Mouse (Mus musculus) erythroid progenitor cell, adult 5-6 weeks (primary cell): ENCODE measurements around the gene Kcnj10. TPM values are rescaled to one million over a fixed set of nuclear protein-coding genes. Genes with fewer than 3 reads are reported as not detected.

ENCODE experiments used
- ATAC-seq: replicated peaks from 2 replicates; pipeline ENCODE4 v1.8.0; 2016; ENCODE audit warnings: moderate number of reproducible peaks, mild to moderate bottlenecking, moderate TSS enrichment, inconsistent platforms; ENCODE audit not compliant: poor library complexity, low FRiP score, severe bottlenecking
- total RNA-seq, 2 experiments: library from RNA; stranded (forward) in 1 of 2; stranded (reverse) in 1 of 2; fragments of 150-400 nt in 1 of 2; fragments of 186-747, 209-891 nt in 1 of 2; gene quantifications; 2 replicates each; pipeline versions ENCODE4 v1.2.3 to v1.2.4; 2015 to 2017; ENCODE audit warnings: low replicate concordance in 2 of 2

Gene Kcnj10
- total RNA-seq, 2 experiments from 2014 or later = 1.5 to 8.8 TPM

DNA sequence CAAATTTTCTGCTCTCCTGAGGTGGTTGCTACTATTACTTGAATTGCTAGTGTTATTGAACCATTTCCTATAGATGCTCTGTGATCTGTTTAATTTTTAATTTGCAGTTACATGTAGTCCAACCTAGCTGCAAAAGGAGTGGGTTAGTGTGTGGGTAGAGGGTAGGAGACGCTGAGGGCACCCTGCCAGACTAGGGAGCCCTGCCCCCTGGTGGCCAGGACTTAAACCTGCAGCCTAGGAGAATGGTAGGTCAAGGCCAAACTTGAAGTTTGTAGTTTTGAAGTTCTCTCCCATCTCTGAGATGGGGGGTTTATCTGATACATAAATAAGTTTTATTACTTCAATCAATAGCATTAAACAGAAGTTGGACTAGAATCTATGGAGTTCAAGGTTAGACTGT lies 16.5 kb downstream of the Kcnj10 start:
- peak; percentile 68 for ATAC-seq

DNA sequence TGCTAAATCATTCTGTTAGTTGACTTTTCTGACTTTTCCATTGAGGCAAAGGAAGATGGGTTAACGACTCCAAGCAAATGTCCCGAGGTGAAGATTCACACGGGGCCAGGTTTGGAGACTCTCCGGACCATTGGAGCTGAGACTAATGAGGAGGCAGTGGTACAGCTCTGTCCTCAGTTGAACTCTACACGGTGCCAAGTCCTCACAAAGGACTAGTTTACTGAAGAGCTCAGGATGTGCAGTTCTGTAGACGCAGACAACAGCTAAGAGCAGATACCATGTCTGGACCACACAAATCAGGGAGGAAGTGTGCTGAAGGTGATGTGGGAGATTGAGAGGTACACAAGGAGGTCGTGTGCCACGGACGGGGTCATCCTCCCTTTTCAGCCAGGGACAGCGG lies 17.3 kb downstream of the Kcnj10 start:
- ATAC-seq = no peak

DNA sequence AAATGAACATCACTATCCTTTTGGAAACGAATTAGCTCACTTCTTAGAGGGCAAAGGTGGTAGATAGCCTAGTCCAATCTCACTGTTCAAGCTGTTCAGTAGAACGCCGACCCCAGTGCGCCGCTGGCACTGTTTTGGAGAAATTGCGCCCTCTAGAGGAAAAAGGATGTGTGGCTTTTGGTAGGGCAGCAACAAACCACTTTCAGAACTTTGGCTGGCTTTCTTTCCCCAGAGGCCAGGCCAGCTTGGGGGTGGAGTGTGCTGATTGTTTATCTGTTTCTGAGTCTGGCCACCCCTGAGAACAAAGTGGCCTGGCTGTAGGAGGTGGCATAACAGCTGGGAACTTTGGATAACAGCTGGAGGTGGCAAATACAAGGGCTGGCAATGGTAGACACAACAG lies 23.7 kb downstream of the Kcnj10 start:
- ATAC-seq = peak; percentile 62

DNA sequence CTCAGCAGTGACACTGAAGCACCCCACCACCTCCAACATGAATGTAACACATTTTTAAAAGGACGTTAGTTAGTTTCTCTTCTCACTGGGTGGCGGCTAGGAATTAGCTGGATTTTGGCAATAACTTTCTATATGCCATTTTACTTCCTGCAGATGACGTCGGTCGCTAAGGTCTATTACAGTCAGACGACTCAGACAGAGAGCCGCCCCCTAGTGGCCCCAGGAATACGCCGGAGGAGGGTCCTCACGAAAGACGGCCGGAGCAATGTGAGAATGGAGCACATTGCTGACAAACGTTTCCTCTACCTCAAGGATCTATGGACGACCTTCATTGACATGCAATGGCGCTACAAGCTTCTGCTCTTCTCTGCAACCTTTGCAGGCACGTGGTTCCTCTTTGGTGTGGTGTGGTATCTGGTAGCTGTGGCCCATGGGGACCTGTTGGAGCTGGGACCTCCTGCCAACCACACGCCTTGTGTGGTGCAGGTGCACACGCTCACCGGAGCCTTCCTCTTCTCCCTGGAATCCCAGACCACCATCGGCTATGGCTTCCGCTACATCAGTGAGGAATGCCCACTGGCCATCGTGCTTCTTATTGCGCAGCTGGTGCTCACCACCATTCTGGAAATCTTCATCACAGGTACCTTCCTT lies 27.9 kb downstream of the Kcnj10 start:
- ATAC-seq = no peak

DNA sequence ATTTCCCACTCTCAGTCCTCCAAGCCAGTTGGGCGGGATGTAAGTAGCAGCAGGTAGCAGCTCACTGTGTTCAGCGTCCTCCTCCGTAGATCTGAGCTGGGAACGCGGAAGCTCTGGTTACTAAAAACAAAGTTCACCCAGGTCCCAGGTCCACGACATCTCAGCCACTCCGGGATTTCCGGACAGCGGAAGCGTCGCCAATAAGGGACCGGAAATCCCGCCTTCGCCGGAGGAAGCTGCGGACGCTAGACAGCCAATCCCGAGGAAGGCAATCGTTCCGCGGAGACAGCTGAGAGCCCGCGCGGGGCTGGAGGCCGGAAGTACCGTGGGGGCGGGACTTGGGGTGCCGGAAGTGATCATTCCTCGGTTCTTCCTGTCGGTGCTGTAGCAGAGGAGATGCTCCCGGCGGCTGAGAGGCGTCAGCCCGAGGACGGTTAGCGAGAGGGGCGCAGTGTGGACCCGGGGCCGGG lies 35.2 kb downstream of the Kcnj10 start, which contains the start of gene Pigm:
TSS of gene Pigm (plus strand) at position 349 of the 470 bp plus-strand sequence.
- peak; percentile 97 for ATAC-seq

DNA sequence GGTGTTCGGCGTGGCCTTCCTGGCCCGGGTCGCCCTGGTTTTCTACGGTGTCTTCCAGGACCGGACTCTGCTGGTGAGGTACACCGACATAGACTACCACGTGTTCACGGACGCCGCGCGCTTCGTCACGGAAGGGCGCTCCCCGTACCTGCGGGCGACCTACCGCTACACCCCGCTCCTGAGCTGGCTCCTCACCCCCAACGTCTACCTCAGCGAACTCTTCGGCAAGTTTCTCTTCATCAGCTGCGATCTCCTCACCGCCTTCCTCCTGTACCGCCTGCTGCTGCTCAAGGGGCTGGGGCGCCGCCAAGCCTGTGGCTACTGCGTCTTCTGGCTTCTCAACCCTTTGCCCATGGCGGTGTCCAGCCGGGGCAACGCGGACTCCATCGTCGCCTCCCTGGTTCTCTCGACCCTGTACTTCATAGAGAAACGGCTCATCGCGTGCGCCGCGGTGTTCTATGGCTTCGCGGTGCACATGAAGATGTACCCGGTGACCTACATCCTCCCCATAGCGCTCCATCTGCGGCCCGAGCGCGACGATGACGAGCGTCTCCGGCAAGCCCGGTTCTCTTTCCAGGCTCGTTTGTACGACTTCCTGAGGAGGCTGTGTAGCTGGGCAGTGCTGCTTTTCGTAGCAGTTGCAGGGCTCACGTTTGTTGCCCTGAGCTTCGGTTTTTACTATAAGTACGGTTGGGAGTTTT lies 35.9 kb downstream of the Kcnj10 start:
- peak; percentile 17 for ATAC-seq

DNA sequence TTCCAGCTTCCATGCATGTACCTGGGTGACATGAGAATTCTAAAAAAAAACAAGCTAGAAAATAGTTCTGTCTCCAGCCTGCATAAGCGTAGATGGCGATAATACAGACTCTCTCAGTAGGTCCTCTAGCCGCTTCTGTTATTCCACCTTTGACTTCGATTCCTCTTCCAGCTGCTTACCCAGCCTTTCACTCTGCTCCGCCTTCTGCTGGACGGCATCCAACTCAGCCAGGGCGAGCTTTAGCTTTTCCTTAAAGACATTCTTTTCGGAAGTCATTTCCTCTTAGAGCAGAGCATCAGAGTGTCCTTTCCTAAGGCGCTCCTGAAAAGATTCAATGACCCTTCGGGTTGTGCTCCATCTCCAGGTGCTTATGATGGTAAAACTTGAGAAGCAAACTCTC lies 39.1 kb downstream of the Kcnj10 start:
- no peak for ATAC-seq

DNA sequence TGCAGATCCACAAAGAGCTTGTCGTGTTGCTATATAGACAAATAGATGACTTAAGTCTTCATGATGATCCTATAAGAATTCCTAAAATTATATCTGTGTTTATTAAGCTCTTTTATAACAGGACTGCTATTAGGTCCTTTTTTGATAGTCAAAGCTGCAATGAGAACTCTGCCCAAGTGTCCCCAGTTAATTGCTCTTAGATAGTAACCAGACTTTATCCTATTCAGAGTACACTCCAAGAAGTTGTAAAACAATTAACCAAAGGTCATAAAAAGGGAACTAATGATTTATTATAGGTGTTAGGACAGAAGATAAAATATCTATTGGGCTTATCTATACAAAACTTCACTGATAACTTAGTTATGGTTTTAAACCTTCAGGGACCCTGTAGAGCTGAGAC lies 41.1 kb downstream of the Kcnj10 start:
- no peak for ATAC-seq

DNA sequence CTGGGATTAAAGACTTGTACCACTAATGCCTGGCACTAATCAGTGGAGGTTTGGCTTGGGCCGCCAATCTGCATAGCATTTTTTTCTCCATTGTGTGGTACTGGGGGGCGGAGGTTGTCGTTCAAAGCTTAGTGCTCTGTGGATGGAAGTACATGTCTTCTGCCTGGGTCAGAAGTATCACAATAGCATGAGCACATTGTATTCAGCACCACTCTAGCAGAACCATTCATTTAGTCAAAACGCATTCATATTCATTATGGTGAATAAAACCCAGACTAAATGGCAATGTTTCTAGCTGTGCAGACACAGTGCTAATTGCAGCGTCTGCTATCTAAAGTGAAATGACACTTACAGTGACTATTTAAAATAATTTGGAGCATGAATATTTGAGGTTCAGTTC lies 46.2 kb downstream of the Kcnj10 start:
- ATAC-seq = no peak

DNA sequence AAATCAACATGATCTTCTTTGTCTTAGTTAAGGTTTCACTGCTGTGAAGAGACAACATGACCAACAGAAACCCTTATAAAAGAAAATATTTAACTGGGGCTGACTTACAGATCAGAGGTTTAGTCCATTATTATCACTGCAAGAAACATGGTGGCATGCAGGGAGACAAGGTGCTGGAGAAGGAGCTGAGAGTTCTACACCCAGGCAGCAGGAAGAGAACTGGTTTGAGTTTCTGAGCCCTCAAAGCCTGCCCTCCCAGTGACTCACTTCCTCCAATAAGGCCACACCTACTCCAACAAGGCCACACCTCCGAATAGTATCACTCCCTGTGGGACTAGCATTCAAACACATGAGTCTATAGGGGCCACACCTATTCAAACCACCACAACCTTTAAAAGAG lies 49.8 kb downstream of the Kcnj10 start:
- no peak for ATAC-seq

DNA sequence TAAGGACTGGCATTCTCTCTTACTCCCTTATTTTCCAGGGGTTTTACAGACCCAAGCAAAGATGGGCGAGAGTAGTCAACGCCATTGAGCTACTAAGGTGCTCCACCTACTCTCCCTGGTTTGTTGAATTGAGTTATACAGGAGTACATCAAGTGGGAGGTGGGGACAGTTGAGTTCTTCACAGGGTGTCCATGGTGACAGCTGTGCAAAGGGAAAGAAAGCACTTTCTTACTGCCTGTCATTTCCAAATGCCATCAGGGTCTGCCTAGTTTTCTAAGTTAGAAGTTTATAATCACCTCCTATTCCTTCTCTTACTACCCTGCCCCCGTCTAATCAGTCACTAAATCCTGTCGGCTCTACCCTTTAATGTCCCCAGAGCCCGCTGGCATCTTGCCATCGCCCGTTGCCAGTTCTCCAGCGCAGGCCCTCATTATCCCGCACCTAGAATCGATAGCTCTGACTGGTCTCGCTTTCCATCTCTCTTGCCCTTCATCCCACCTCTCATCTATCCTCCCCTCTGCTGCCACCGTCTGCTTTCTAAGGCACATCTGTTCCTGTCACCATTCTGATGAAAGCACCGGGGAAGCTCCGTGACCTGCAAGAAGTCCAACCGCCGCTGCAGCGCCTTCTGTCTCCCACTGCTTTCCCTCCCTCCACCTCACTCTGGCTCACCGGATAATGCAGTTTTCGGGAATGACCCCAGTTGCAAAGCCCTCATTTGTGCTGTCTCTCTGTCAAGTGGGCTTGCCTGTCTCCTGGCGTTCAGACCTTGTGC lies 51.0 kb downstream of the Kcnj10 start:
- ATAC-seq = no peak

DNA sequence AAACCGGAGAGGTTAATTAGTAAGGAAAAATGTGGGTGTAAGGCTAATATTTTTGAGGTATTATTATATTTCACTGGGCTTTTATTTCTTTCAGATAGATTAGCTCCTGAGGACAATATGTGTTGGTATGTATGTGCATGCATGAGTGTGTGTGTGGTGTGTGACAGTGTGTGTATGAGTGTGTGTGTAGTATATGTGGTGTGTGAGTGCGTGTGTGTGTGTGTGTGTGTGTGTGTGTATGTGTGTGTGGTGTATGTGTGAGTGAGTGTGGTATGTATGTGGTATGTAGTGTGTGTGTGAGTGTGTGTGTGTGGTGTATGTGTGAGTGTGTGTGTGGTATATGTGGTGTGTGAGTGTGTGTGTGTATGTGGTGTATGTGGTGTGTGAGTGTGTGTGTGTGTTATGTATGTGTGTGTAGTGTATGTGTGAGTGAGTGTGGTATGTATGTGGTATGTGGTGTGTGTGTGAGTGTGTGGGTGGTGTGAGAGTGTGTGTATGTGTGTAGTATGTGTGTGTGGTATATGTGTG lies 51.7 kb downstream of the Kcnj10 start:
- no peak for ATAC-seq

DNA sequence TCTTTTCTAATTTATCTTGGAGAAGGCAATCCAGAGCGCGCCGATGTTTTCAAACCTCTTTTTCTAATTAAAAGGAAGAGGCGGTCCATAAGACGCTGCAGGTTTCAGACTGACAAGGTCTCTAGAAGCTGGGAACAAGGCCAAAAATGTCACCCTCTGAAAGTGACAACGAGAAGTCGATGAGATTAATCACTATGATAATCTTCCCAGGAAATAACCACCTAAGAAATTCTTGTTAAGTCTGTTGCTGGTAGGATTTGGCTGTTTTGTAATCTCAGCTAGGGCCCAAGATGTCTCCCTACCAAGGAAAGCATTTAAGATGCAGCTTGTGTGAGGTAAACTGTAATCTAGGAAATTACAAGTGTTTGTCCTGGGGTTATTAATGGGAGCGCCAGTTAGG lies 52.7 kb downstream of the Kcnj10 start:
- no peak for ATAC-seq

DNA sequence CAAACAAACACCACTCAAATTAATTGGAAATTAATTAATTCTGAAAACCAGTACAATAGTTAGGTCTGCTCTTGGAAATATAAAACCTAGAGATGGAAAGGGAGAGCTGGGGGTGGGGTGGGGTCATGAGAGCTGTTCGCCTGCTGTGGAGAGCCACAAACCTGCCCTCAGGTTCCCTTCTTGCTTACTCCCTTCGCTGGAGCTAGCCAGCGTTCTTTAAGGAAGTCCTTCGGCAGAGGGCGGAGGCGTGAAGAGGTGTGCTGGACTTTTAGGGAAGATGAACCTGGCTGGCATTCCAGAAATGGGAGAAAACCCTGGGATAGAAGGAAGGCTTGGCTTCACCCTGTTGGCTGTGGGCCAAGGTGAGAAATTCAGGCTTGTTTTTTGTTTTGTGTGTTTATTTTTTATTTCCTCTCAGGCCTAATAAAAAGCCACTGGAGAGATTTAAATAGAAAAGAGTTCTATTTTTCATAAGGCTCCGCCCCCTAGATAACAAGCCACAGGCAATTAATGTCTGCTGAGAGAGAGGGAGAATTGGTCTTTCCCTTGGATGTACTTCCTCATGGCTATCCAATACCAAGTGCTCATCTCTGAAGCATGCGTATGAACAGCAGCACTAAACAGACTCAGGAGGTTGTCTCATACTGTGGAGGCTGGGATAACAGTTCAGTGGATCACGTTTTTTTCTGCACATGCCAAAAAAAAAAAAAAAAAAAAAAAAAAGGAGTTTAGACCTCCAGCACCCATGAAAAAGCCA lies 56.2 kb downstream of the Kcnj10 start:
- no peak for ATAC-seq

DNA sequence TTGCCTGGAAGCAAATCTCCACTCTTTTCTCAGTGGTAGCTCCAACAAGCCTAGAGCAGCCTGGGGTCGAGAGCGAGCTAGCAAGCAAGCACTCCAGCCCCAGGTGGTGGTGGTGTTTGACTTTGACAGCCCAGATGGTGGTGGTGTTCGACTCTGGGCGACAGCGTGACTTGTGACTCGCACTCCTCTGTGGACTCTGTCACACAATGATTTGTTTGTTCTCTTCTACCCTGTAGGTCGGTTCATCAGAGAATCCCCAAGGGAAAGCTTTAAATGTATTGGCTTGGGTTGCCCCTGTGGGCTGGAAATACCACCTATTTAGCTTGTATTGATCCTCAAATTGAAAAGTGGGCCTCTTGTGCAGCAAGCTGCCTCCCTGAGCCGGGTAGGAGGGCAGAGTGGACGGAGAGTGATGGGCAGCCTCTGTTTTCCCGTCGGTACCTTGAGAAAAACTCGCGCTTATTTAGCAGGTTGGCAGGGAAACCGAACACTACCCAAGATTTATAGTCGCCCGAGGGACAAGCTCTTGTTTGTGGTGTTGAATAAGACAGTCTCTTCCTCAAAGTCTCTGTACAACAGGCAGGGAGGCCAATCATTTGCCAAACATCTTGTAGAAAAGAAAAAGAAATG lies 65.2 kb downstream of the Kcnj10 start:
- no peak for ATAC-seq

DNA sequence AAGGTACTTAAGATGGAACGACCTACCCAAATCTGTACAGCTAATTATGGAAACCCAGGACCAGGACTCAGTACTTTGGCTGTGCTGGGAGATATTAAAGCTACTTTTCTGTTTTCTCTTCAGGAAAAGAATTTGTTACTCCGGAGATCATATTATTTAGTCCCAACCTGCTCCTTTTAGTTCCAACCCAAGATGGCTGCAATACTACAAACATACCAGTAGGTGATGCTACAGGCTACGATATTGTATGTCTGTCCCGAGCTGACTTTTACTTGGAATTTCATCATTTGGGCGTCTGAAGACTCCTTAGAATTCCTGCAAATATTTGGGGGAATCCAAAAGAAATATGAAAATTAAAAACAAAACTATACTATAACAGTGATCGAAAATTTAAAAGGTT lies 68.0 kb downstream of the Kcnj10 start:
- 0 out of 2 replicates have a peak, but pooled peaks have one; percentile 46 for ATAC-seq

DNA sequence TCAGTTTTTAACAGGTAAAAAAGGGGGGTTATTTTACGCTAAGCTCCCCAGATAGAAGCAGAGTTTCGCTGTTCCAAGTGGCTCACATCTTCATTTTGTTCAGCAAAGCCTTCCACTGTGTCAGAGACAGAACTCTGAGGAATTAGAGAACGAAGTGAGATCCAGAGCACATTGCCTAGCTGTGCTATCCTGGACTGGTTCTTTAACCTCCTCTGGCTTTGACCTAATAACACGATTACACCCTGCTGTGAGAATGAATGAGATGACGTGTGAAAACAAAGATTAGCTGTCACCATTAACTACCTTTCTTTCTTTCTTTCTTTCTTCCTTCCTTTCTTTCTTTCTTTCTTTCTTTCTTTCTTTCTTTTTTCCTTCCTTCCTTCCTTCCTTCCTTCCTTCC lies 68.4 kb downstream of the Kcnj10 start:
- ATAC-seq = no peak

DNA sequence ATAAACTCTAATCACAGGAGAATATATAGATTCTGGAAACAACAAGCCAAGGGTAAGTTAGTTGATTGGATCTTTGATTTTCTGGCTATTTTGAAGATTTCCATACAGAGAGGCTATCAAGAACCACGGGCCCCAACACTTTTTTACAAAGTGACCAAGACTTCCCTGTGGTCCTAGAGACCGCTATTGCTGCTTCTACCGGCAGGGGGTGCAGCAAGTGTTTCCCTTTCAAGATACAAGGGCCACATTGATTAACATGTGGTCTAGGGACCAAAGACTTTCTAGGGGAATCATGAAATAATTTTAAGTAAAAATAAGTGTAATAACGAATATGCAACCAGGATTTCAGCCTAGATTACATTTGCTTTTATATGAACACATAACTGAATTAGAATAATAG lies 69.8 kb downstream of the Kcnj10 start:
- ATAC-seq = no peak

DNA sequence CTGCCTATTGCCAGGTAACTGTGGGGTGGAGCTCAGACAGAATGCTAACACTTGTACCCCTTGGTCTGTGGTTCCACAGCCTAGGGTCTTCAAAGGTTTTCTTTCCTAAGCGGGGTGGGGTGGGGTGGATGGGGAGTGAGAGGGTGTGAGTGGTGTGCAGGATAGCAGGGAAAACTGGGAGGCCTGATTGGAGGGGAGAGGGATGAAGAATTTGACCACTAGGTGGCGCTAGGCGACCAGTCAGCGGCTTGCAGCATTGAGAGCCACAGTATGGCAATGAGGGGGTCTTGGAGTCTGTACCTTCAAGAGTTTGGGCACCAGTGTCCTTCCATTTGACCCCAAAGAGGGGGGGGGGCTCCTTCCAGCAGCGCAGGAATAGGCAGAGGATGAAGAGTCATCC lies 71.2 kb downstream of the Kcnj10 start:
- peak; percentile 60; the same call in 1 of the 2 replicates for ATAC-seq
